Mouse (Mus musculus) forebrain, embryonic 13.5 days (tissue): ENCODE measurements at regions not wholly inside any gene's neighbourhood (a gene's known extent, or its start where the extent isn't known, plus 50 kb on each side); places are given as distances from the start of the nearest gene placed in this dataset.
"Not testable (repeated sequence)": the region's sequence is repeated elsewhere in the genome, so short reads cannot be mapped to it uniquely, and the experiment has no call there.

Experiments
- ATAC-seq: fragments of 200-750 bp; cut with Nextera tagmentation; 2 replicates; pipeline ENCODE4 v1.8.0; 2017
- H3K27ac ChIP-seq: fragments of 300-500 bp; sonication (generic); 2 replicates; pipeline ENCODE4 v1.5.1; 2015; ENCODE audit warnings: inconsistent platforms, mild to moderate bottlenecking, moderate library complexity
- H3K27me3 ChIP-seq: fragments of 300-500 bp; sonication (generic); 2 replicates; pipeline ENCODE4 v1.6.1; 2015; ENCODE audit warnings: mild to moderate bottlenecking, inconsistent platforms
- H3K36me3 ChIP-seq: fragments of 300-500 bp; sonication (generic); 2 replicates; pipeline ENCODE4 v1.6.1; 2015; ENCODE audit warnings: mild to moderate bottlenecking, inconsistent platforms; ENCODE audit not compliant: poor library complexity, severe bottlenecking
- H3K4me1 ChIP-seq: fragments of 300-500 bp; sonication (generic); 2 replicates; pipeline ENCODE4 v1.6.1; 2015; ENCODE audit warnings: inconsistent platforms
- H3K4me2 ChIP-seq: fragments of 300-500 bp; sonication (generic); 2 replicates; pipeline ENCODE4 v1.6.1; 2015; ENCODE audit warnings: inconsistent platforms, mild to moderate bottlenecking, moderate library complexity
- H3K4me3 ChIP-seq: fragments of 300-500 bp; sonication (generic); 2 replicates; pipeline ENCODE4 v1.5.1; 2015; ENCODE audit warnings: mild to moderate bottlenecking, inconsistent platforms
- H3K9ac ChIP-seq: fragments of 300-500 bp; sonication (generic); 2 replicates; pipeline ENCODE4 v1.6.1; 2015; ENCODE audit warnings: mild to moderate bottlenecking, inconsistent platforms
- H3K9me3 ChIP-seq: fragments of 300-500 bp; sonication (generic); replicated peaks from 2 replicates; pipeline ENCODE4 v1.6.1; 2016; ENCODE audit warnings: inconsistent platforms
- WGBS: fragments of 180-500 bp; shearing (Covaris S2); methylation state at CpG from one replicate; pipeline ENCODE4 v1.1.7; 2015; 5-methylcytosine and 5-hydroxymethylcytosine counted together

- Histone ChIP-seq H3K36me3 (no peaks in the 10 kb centered on the region), H3K9ac (no peak overlapping the region), H3K4me1 (no peaks in the 10 kb centered on the region), H3K4me3 (no peak overlapping the region), H3K27ac (no peak overlapping the region), H3K9me3 (peaks cover 29% of the 10 kb centered on the region), H3K27me3 (no peaks in the 10 kb centered on the region), H3K4me2 (no peak overlapping the region)
- WGBS: 61% methylated on average over 3 of the region's 3 CpGs
- no peak for ATAC-seq
Measured at GRCm38 (mm10) chr12:115647599-115647998, 399.9 kb upstream of the Zfp386 start.

GRCm38 (mm10) chr12:115648161-115648560 lies 399.4 kb upstream of the Zfp386 start:
- H3K4me3 ChIP-seq, ATAC-seq, H3K4me2 ChIP-seq, H3K9ac ChIP-seq, H3K36me3 ChIP-seq, H3K4me1 ChIP-seq, H3K27ac ChIP-seq, H3K27me3 ChIP-seq: not testable (repeated sequence)
- WGBS: 89% methylated on average over 2 of the region's 2 CpGs
- peaks cover 30% of the 10 kb centered on the region for H3K9me3 ChIP-seq

GRCm38 (mm10) chr12:115655781-115656180 lies 391.7 kb upstream of the Zfp386 start:
- H3K4me3 ChIP-seq: no peak overlapping the region
- no peaks in the 10 kb centered on the region for H3K36me3 ChIP-seq
- WGBS: 87% methylated on average over 1 of the region's 1 CpGs
- ATAC-seq: no peak
- peaks cover 19% of the 10 kb centered on the region for H3K9me3 ChIP-seq
- no peak overlapping the region for H3K4me2 ChIP-seq
- H3K27ac ChIP-seq: no peak overlapping the region
- H3K27me3 ChIP-seq: no peaks in the 10 kb centered on the region
- H3K9ac ChIP-seq: no peak overlapping the region
- no peaks in the 10 kb centered on the region for H3K4me1 ChIP-seq

GRCm38 (mm10) chr12:115664081-115664480 lies 383.4 kb upstream of the Zfp386 start:
- H3K27ac ChIP-seq, H3K4me2 ChIP-seq, H3K4me1 ChIP-seq, ATAC-seq, H3K36me3 ChIP-seq, H3K4me3 ChIP-seq, H3K27me3 ChIP-seq, H3K9ac ChIP-seq: not testable (repeated sequence)
- H3K9me3 ChIP-seq: peaks cover 22% of the 10 kb centered on the region

GRCm38 (mm10) chr12:115671683-115672082 lies 375.8 kb upstream of the Zfp386 start:
- not testable (repeated sequence) for ATAC-seq, H3K9ac ChIP-seq
- WGBS: 78% methylated on average over 3 of the region's 3 CpGs

GRCm38 (mm10) chr12:115691801-115692200 lies 355.7 kb upstream of the Zfp386 start:
- H3K36me3 ChIP-seq: no peaks in the 10 kb centered on the region
- no peak overlapping the region for H3K4me2 ChIP-seq
- H3K4me3 ChIP-seq: no peak overlapping the region
- no peaks in the 10 kb centered on the region for H3K27me3 ChIP-seq
- ATAC-seq: no peak
- H3K9ac ChIP-seq: no peak overlapping the region
- WGBS: 100% methylated on average over 1 of the region's 1 CpGs
- peaks cover 24% of the 10 kb centered on the region for H3K9me3 ChIP-seq
- H3K4me1 ChIP-seq: no peaks in the 10 kb centered on the region
- H3K27ac ChIP-seq: no peak overlapping the region

More at GRCm38 (mm10) chr12:115671683-115672082, 375.8 kb upstream of the Zfp386 start:
- not testable (repeated sequence) for H3K27ac ChIP-seq, H3K4me3 ChIP-seq, H3K36me3 ChIP-seq, H3K4me2 ChIP-seq, H3K4me1 ChIP-seq, H3K27me3 ChIP-seq
- peaks cover 12% of the 10 kb centered on the region for H3K9me3 ChIP-seq

- H3K27me3 ChIP-seq, ATAC-seq, H3K4me1 ChIP-seq, H3K9ac ChIP-seq, H3K4me3 ChIP-seq, H3K36me3 ChIP-seq, H3K27ac ChIP-seq, H3K4me2 ChIP-seq: not testable (repeated sequence)
- H3K9me3 ChIP-seq: peaks cover 11% of the 10 kb centered on the region
- WGBS: 50% methylated on average over 1 of the region's 1 CpGs
Measured at GRCm38 (mm10) chr12:115709813-115710212, 337.7 kb upstream of the Zfp386 start.

- H3K27ac ChIP-seq, H3K36me3 ChIP-seq, H3K27me3 ChIP-seq, H3K4me3 ChIP-seq, H3K4me1 ChIP-seq, H3K9me3 ChIP-seq, H3K4me2 ChIP-seq, H3K9ac ChIP-seq, ATAC-seq: not testable (repeated sequence)
- 71% methylated on average over 4 of the region's 6 CpGs for WGBS
Measured at GRCm38 (mm10) chr12:115742039-115742438, 305.5 kb upstream of the Zfp386 start.

GRCm38 (mm10) chr12:115749586-115749985 lies 297.9 kb upstream of the Zfp386 start:
- H3K9ac ChIP-seq, H3K36me3 ChIP-seq, H3K27me3 ChIP-seq, ATAC-seq, H3K9me3 ChIP-seq, H3K4me3 ChIP-seq, H3K4me1 ChIP-seq, H3K27ac ChIP-seq, H3K4me2 ChIP-seq: not testable (repeated sequence)
- 60% methylated on average over 3 of the region's 3 CpGs for WGBS

- not testable (repeated sequence) for H3K4me1 ChIP-seq, H3K36me3 ChIP-seq, H3K4me3 ChIP-seq, ATAC-seq, H3K4me2 ChIP-seq, H3K9ac ChIP-seq, H3K9me3 ChIP-seq, H3K27me3 ChIP-seq, H3K27ac ChIP-seq
- WGBS: 81% methylated on average over 1 of the region's 1 CpGs
Measured at GRCm38 (mm10) chr12:115753135-115753534, 294.4 kb upstream of the Zfp386 start.

GRCm38 (mm10) chr12:115757526-115757925 lies 290.0 kb upstream of the Zfp386 start:
- not testable (repeated sequence) for ATAC-seq, H3K4me3 ChIP-seq, H3K27ac ChIP-seq, H3K27me3 ChIP-seq, H3K36me3 ChIP-seq, H3K9me3 ChIP-seq, H3K4me1 ChIP-seq, H3K9ac ChIP-seq, H3K4me2 ChIP-seq
- 69% methylated on average over 4 of the region's 4 CpGs for WGBS

GRCm38 (mm10) chr12:115759041-115759440 lies 288.5 kb upstream of the Zfp386 start:
- H3K9me3 ChIP-seq, H3K4me3 ChIP-seq, H3K9ac ChIP-seq, H3K27me3 ChIP-seq, ATAC-seq, H3K4me2 ChIP-seq, H3K27ac ChIP-seq, H3K36me3 ChIP-seq, H3K4me1 ChIP-seq: not testable (repeated sequence)
- 56% methylated on average over 3 of the region's 3 CpGs for WGBS

- H3K4me3 ChIP-seq, ATAC-seq, H3K27me3 ChIP-seq, H3K27ac ChIP-seq, H3K4me2 ChIP-seq, H3K36me3 ChIP-seq, H3K9ac ChIP-seq, H3K4me1 ChIP-seq, H3K9me3 ChIP-seq: not testable (repeated sequence)
- WGBS: no CpG with 5 or more reads among the region's 1 CpGs
Measured at GRCm38 (mm10) chr12:115761766-115762165, 285.8 kb upstream of the Zfp386 start.
